Mouse (Mus musculus): ENCODE results near the gene Rpl11.
"Not testable (repeated sequence)": the region's sequence is repeated elsewhere in the genome, so short reads cannot be mapped to it uniquely, and the experiment has no call there.

The Rpl11 gene

GRCm38 (mm10) chr4:136053247-136053596, at the start of gene Rpl11:
Gene Rpl11, minus strand, starts transcription at chr4:136053428.
- peak; percentile 61 for DNase-seq (ENCODE audit: low spot score)

GRCm38 (mm10) chr4:136101753-136102152, 48.5 kb upstream of the Rpl11 start:
- DNase-seq (ENCODE audit: low spot score), result not testable (repeated sequence)

GRCm38 (mm10) chr4:136100396-136101070, 47.3 kb upstream of the Rpl11 start:
- no peak for DNase-seq (ENCODE audit: low spot score)

- no peak for DNase-seq (ENCODE audit: low spot score)
Measured at GRCm38 (mm10) chr4:136098446-136098845, 45.2 kb upstream of the Rpl11 start.

- no peak for DNase-seq (ENCODE audit: low spot score)
Measured at GRCm38 (mm10) chr4:136096446-136097113, 43.4 kb upstream of the Rpl11 start.

- DNase-seq (ENCODE audit: low spot score), result no peak
Measured at GRCm38 (mm10) chr4:136095490-136096105, 42.4 kb upstream of the Rpl11 start.

GRCm38 (mm10) chr4:136094519-136095219, 41.4 kb upstream of the Rpl11 start:
- no peak for DNase-seq (ENCODE audit: low spot score)

GRCm38 (mm10) chr4:136092498-136092897, 39.3 kb upstream of the Rpl11 start:
- DNase-seq (ENCODE audit: low spot score), result no peak

- DNase-seq (ENCODE audit: low spot score), result no peak
Measured at GRCm38 (mm10) chr4:136091346-136091745, 38.1 kb upstream of the Rpl11 start.

- DNase-seq (ENCODE audit: low spot score), result no peak
Measured at GRCm38 (mm10) chr4:136089748-136090583, 36.7 kb upstream of the Rpl11 start.

- DNase-seq (ENCODE audit: low spot score), result no peak
Measured at GRCm38 (mm10) chr4:136088971-136089747, 35.9 kb upstream of the Rpl11 start.

- DNase-seq (ENCODE audit: low spot score), result no peak
Measured at GRCm38 (mm10) chr4:136088364-136088763, 35.1 kb upstream of the Rpl11 start.

- DNase-seq (ENCODE audit: low spot score), result no peak
Measured at GRCm38 (mm10) chr4:136087261-136087660, 34.0 kb upstream of the Rpl11 start.

GRCm38 (mm10) chr4:136084840-136085239, 31.6 kb upstream of the Rpl11 start:
- no peak for DNase-seq (ENCODE audit: low spot score)

GRCm38 (mm10) chr4:136083269-136084105, 30.3 kb upstream of the Rpl11 start:
- DNase-seq (ENCODE audit: low spot score), result no peak

- no peak for DNase-seq (ENCODE audit: low spot score)
Measured at GRCm38 (mm10) chr4:136081729-136082128, 28.5 kb upstream of the Rpl11 start.

GRCm38 (mm10) chr4:136078649-136079048, 25.4 kb upstream of the Rpl11 start:
- DNase-seq (ENCODE audit: low spot score), result no peak

GRCm38 (mm10) chr4:136076776-136077538, 23.7 kb upstream of the Rpl11 start:
- no peak for DNase-seq (ENCODE audit: low spot score)

- peak; percentile 39 for DNase-seq (ENCODE audit: low spot score)
Measured at GRCm38 (mm10) chr4:136071178-136071714, 18.0 kb upstream of the Rpl11 start.
